Mouse (Mus musculus): Measurements from ENCODE around the gene Clec2h. TPM values are rescaled to one million over a fixed set of nuclear protein-coding genes. Genes with fewer than 3 reads are reported as not detected.
"Not testable (repeated sequence)": the region's sequence is repeated elsewhere in the genome, so short reads cannot be mapped to it uniquely, and the experiment has no call there.

The Clec2h gene
- total RNA-seq (2021) = not detected
- long read RNA-seq, experiment 1 = 0 reads
- long read RNA-seq, experiment 2 = 0 reads

DNA sequence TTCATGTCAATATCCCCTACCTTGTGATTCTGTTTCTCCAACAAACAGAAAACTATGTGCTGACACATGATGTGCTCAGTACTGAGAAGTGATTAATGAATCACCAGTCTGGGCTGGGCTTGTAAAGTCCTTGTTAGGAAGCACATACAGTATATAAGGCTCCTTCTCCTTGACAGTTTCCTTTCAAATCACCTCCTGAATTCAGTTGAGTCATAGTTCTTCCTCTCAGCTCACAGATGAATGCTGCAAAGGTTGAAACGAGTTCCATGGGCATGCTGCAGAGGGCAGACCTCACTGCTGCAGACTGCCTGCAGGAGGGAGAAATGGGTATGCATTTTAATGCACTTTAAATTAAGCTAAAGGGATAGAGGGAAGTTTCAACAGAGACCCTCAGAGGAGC, at the start of gene Clec2h:
Clec2h (plus strand) TSS at position 180 of the 400 bp plus-strand sequence.
- DNase-seq = no peak

DNA sequence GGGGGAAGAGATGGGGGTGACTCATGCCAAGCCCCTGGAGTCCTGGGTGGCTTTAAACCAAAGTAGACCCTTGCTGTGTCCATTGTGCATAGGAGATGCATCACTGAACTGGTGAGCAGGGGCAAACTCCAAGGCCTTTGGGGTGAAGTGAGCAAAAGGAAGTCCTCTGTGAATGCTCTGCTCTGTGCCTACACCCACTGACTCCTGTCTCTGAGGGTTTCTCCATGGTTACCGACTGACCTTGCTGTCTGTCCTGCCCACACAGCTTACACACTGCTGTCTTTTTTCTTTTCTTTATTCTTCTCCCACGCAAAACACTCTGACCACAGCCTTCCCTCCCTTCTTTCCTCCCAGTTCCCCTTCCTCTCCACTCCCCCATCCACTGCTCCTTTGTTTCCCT, 39.5 kb upstream of the Clec2h start:
- DNase-seq = no peak

- DNase-seq = not testable (repeated sequence)
Measured at GRCm38 (mm10) chr6:128623433-128623832, 38.8 kb upstream of the Clec2h start, which contains the start of gene Klrb1a. TSS of gene Klrb1a (minus strand) at chr6:128623533.

DNA sequence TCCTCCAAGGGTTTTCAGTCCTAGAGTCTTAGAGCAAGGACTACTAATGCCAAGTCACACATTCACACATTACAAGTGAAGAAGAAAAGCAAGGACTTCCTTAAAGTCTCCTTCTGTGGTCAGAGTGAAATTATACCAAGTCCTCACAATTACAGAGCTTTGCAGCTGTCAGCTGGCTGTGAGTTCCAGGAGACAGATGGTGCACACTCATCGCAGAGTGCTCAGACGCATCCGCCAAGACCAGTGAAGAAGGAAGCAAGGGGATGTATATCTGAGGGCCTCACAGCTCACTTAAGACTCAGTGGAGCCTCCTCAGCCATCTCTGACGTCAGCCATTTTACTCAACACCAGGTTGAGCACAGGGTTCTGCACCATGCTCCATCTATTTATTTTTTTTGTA, 37.8 kb upstream of the Clec2h start:
- no peak for DNase-seq

- DNase-seq = not testable (repeated sequence)
Measured at GRCm38 (mm10) chr6:128625246-128625645, 36.9 kb upstream of the Clec2h start.

GRCm38 (mm10) chr6:128629771-128630739, 32.1 kb upstream of the Clec2h start:
- peak; percentile 18 for DNase-seq

DNA sequence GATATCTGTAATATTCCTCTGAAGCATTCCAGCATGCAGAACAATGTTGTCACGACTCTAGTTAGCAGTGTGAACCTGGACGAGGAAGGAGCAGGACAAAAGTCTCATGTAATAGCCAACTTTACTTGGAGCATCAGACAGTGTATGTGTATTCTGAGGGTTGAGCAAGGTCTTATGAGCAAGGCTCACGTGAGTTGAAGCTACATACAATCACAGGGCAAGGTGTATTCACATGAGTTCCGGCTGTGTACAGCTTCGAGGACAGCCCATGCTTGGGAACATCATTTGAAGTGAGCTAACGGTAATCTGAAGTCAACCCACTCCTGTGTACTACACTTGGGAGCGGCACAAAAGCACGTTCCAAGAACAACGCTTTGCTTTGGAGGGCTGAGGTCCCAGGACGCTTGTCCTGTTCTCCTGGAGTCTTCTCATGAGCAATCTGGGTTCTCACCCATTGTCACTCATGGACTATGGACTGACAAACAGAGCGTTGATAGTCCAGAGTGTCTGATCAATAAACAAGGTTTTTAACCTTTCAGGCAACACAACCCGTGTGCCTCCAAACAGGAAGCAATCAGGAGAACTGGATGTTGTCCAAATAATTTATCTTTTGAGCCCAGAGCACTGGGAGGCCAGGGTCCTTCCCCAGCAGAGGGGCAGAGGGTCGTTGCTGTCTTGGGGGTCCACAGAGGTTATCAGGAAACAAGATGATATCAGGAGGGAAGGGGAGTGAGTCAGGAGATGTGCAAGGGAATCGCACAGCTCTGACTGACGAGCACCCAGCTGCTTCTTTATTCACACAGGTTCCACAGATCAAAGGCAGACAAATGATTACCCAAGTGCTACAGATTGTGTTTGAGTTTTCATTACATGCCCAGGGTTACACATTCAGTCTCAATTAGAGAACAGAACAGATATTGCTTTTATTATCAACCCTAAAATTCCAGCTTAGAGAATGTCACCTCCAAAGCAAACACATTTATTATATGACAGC, 31.0 kb upstream of the Clec2h start:
- DNase-seq = not testable (repeated sequence)

- DNase-seq = no peak
Measured at GRCm38 (mm10) chr6:128640673-128641072, 21.5 kb upstream of the Clec2h start.

GRCm38 (mm10) chr6:128641116-128641716, 21.0 kb upstream of the Clec2h start:
- no peak for DNase-seq

- no peak for DNase-seq
Measured at GRCm38 (mm10) chr6:128643999-128644398, 18.2 kb upstream of the Clec2h start.

DNA sequence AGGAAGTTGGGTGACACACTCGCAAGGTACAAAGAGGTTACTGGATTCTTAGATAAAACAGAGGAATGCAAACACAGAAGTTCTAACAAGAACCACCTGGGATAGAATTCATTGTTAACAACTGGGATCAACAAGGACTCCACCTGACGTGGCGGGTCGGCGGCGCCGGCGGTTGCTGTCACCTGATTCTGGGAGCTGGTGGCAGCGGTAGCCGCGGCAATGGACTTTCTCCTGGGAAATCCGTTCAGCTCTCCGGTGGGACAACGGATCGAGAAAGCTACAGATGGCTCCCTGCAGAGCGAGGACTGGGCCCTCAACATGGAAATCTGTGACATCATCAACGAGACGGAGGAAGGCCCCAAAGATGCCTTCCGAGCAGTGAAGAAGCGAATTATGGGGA, 17.5 kb upstream of the Clec2h start:
- not testable (repeated sequence) for DNase-seq

- DNase-seq = not testable (repeated sequence)
Measured at GRCm38 (mm10) chr6:128645708-128646107, 16.5 kb upstream of the Clec2h start.

DNA sequence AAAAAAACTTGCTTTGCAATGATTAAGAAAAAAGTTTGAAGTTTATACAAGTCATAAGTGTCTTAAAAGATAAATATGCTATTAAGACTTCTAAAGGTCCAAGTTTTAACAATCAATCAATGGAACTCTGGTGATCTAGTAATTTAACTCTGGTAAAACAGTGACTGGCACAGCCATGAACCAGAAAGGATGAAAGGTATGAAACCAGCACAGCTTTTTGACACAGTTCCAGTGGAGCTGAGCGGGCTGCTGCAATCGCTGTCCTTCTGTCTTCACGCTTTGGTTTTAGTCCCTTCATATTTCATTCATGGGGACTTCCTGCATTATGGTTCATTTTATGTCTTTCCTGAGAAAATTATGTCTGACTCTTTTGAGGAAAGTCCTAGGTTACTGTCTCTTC, 12.5 kb upstream of the Clec2h start:
- no peak for DNase-seq

DNA sequence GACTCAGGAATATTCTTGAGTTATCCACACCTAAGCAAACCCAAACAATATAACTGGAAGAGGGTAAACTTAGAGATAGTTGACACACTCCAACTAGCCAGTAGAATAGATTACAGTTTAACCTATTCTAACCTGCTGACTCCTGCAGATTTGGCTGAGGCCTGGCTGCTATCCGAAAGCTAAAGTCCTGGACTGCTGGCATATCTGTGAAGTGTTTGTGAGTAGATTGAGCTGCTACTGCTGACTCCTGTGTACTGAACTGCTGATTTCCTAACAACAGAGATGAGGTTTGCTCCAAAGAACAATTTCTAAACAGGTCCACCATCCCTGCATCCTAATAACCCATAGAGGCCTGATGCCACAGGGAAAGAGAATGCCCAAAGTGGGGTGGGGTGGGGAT, 12.0 kb upstream of the Clec2h start:
- no peak for DNase-seq

GRCm38 (mm10) chr6:128650827-128651226, 11.4 kb upstream of the Clec2h start:
- not testable (repeated sequence) for DNase-seq

DNA sequence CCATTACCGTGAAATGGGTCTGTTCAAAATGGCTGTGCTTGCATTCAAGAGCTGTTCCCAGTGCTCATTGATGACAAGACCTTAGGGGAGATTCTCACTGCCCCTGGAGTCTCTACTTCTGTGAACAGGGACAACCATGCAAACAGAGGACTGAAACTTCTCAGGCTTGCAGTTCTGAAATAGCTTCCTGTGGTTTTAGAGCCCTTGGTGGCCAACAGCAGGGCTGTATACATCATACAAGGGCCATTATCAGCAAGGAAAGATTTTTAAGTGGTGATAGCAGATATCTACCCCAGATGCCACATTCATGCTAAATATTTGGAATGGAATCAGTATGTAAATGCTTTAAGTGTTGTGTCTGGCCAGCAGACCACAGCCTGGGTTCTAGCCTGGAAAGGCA, 9.2 kb upstream of the Clec2h start:
- DNase-seq = no peak

- DNase-seq = no peak
Measured at GRCm38 (mm10) chr6:128661249-128661648, 936 bp upstream of the Clec2h start.

- no peak for DNase-seq
Measured at GRCm38 (mm10) chr6:128669936-128670335, 7.8 kb downstream of the Clec2h start.

GRCm38 (mm10) chr6:128679574-128679973, 17.4 kb downstream of the Clec2h start:
- no peak for DNase-seq

- DNase-seq = no peak
Measured at GRCm38 (mm10) chr6:128701691-128702090, 39.5 kb downstream of the Clec2h start.

GRCm38 (mm10) chr6:128722959-128723358, 60.8 kb downstream of the Clec2h start, which contains the start of gene Klrb1:
TSS of gene Klrb1 (minus strand) at chr6:128723059.
- DNase-seq = no peak
